Mouse (Mus musculus): Measurements from ENCODE around the gene Nos1ap. TPM values are rescaled to one million over a fixed set of nuclear protein-coding genes. Genes with fewer than 3 reads are reported as not detected.

Nos1ap gene
- total RNA-seq, 2 experiments from 2014 or later: 5.8 to 12.4 TPM

- no peak for ATAC-seq (replicated peaks; ENCODE audit: poor library complexity)
Observed at GRCm38 (mm10) chr1:170308503-170308902, 281.2 kb downstream of the Nos1ap start, which contains the start of gene Spata46. Gene Spata46, plus strand, starts transcription at chr1:170308803.

DNA sequence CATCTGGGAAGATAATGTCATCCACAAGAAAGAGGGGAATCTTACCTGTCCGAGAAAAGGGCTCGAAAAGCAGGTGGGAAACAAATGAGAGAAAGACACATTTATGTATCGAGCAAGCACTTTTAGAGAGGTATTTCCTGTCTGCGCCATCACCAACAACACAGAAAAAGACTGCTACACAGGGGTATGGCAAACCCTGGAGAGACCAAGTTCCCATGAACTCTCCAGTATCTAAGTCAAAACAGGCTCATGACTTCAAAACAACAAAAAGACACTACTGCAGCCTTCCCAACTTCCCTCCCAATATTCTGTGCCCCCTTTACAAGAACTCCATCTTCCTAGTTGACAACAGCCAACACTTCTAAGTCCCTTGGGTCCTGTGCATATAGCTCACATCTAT, 283.4 kb downstream of the Nos1ap start, which contains the start of gene Gm7694:
Gene Gm7694, minus strand, starts transcription at position 101 of the 400 bp plus-strand sequence.
- ATAC-seq (replicated peaks; ENCODE audit: poor library complexity): no peak

DNA sequence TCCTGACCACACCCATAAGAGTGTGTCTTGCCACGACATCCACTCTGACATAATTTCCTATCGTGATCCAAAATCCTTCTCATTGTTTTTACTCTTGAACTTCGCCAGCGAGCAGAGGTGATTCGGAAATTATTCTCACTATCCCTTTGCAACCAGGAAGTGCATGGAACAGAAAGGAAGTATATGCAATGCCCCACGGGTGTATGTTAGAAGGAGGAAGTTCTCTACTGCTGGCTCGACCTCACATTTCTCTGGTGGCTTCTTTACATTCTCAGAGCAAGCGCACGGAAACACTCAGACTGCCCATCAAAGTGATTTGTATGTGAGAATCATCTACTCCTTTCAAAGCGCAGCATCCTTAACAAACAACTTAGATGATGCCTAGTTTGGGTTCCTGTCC, 284.7 kb downstream of the Nos1ap start:
- peak; percentile 82 for ATAC-seq (replicated peaks; ENCODE audit: poor library complexity)

GRCm38 (mm10) chr1:170303103-170303502, 286.6 kb downstream of the Nos1ap start:
- ATAC-seq (replicated peaks; ENCODE audit: poor library complexity): no peak

GRCm38 (mm10) chr1:170302456-170302855, 287.2 kb downstream of the Nos1ap start:
- no peak for ATAC-seq (replicated peaks; ENCODE audit: poor library complexity)

DNA sequence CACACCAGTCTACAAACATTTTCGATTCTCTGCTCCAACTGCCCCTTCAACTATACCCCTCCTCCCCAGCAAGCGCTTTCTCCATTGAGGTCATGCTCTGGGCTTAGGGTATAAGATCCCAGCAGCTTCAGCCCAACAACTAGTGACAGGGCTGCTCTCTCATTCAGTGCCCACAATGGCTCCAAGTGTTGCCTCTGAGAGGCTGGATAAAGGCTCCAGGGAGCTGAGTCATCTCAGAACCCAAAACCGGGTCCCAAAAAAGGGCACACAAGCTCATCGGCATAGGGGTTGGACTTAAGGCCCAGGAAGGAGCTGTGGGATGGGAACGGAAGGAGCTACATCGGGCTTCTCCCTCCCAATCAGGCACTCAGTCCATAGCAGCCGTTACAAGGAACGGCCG, 288.0 kb downstream of the Nos1ap start:
- ATAC-seq (replicated peaks; ENCODE audit: poor library complexity): no peak

- ATAC-seq (replicated peaks; ENCODE audit: poor library complexity): peak; percentile 62
Observed at GRCm38 (mm10) chr1:170299496-170299895, 290.2 kb downstream of the Nos1ap start.

- ATAC-seq (replicated peaks; ENCODE audit: poor library complexity): no peak
Observed at GRCm38 (mm10) chr1:170294786-170295570, 294.7 kb downstream of the Nos1ap start.

- no peak for ATAC-seq (replicated peaks; ENCODE audit: poor library complexity)
Observed at GRCm38 (mm10) chr1:170293257-170293656, 296.4 kb downstream of the Nos1ap start.

- peak; percentile 98 for ATAC-seq (replicated peaks; ENCODE audit: poor library complexity)
Observed at GRCm38 (mm10) chr1:170292239-170292951, 297.3 kb downstream of the Nos1ap start.

GRCm38 (mm10) chr1:170282415-170283129, 307.1 kb downstream of the Nos1ap start:
- peak; percentile 96 for ATAC-seq (replicated peaks; ENCODE audit: poor library complexity)

GRCm38 (mm10) chr1:170277016-170277415, 312.6 kb downstream of the Nos1ap start, which contains the start of gene Sh2d1b1:
Gene Sh2d1b1, plus strand, starts transcription at chr1:170277320.
- peak; percentile 82 for ATAC-seq (replicated peaks; ENCODE audit: poor library complexity)

- ATAC-seq (replicated peaks; ENCODE audit: poor library complexity): peak; percentile 48; the same call in 1 of the 2 replicates
Observed at GRCm38 (mm10) chr1:170273252-170273651, 316.4 kb downstream of the Nos1ap start.

DNA sequence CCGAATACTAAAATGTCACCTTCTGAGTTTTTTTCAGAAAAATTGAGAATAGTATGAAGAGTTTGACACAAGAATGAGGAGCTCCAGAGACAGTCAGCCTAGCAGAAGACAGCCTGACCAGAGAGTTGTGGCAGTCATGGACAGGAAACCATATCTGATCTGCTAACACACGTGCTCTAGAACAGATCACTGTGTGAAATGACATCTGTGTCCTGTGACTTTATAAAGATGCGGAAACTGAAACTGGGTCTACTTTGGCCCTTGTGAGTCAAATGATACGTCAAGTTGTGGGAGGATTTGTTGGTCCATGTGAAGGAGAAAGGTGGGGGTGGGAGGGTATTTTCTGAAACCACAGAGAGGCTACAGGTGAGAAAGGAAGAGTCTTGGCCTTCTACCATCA, 319.0 kb downstream of the Nos1ap start:
- peak; percentile 42 for ATAC-seq (replicated peaks; ENCODE audit: poor library complexity)

GRCm38 (mm10) chr1:170270281-170270680, 319.4 kb downstream of the Nos1ap start:
- peak; percentile 81 for ATAC-seq (replicated peaks; ENCODE audit: poor library complexity)

DNA sequence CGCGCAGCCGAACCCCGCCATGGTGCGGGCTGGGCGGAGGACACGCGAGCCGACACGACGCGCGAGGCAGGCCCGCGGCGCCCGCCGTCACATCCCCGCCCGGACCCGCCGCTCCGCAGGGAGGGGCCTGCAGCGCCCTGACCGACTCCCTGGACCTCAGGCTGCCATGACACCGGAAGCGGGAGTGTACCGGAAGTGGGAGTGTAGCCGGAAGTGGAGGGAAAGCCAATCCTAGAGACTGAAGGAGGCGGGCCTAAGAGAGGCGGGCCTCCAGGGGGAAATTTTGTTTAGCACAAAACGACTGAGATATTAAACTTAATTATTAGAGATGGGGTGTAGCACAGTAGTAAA, 334.1 kb downstream of the Nos1ap start:
- ATAC-seq (replicated peaks; ENCODE audit: poor library complexity): peak; percentile 100

DNA sequence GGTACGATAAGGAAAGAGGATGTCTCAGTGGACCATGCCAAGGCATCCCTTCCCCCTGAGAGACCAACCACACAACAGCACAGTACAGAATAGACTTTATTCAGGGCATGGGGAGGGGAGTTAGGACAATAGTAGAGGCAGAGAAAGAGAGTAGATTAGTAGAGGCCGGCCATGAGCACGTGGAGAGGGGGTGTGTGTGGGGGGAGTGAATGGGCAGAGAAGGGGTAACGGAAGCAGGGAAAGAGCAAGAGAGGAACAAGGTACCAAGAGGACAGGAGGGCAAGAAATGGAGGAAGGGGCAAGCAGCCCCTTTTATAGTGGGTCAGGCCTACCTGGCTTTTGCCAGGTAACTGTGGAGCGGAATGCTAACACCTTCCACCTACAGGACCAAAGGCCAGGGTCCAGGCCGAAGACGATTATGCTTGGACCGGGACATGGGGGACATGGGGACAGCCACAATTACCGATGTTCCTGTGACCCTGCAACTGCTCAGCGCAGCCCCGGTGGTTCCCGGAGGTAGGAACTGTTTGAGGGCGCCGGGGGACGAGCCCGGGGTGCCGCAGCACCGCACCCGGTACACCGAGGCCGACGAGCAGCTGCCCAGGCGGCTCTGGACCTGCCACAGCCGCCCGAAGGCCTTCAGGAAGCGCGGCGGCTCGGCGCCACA, 334.6 kb downstream of the Nos1ap start:
- peak; percentile 26; the same call in 1 of the 2 replicates for ATAC-seq (replicated peaks; ENCODE audit: poor library complexity)

Measured in megakaryocyte progenitor cell, adult 5-6 weeks (primary cell).